Mouse (Mus musculus): ENCODE data around the gene 2310061I04Rik. TPM values are rescaled to one million over a fixed set of nuclear protein-coding genes. Genes with fewer than 3 reads are reported as not detected.

2310061I04Rik gene
- total RNA-seq, 2 experiments from 2014 or later = 47.0 to 49.4 TPM

DNA sequence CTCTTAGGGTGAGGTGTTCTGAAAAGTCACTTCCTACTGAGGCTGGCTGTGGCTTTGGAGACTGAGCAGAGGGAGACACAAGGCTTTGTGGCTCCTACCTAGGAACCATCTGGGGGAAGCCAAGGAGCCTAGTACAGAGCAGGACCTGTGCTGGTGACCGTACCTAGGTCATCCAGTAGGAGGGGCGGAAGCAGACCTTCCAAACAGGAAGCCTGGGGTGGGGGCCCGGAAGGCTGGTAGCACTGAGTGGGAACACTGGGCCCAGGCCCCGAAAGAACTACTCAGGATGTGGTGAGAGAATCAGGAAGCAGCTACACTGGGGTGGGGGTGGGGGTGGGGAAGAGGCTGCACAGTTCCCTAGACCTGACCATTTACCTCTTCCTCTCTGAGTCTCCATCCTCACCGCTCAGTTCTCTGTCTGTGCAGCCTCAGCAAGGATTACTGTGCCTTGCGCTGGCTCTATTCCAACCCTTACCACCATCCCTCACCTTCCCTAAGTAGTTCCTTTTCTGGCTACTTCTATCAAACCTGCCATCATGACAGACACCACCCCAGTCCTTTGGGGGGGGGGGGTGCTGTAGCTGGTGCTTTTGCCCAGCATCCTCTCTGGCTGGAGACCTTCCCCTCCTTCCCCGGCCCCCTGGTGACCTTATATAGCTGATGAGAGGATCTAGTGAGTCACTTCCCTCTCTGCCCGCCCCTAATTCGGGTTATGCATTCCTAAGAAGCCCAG, 26.9 kb downstream of the 2310061I04Rik start:
- peak; percentile 70 to 81 for DNase-seq

DNA sequence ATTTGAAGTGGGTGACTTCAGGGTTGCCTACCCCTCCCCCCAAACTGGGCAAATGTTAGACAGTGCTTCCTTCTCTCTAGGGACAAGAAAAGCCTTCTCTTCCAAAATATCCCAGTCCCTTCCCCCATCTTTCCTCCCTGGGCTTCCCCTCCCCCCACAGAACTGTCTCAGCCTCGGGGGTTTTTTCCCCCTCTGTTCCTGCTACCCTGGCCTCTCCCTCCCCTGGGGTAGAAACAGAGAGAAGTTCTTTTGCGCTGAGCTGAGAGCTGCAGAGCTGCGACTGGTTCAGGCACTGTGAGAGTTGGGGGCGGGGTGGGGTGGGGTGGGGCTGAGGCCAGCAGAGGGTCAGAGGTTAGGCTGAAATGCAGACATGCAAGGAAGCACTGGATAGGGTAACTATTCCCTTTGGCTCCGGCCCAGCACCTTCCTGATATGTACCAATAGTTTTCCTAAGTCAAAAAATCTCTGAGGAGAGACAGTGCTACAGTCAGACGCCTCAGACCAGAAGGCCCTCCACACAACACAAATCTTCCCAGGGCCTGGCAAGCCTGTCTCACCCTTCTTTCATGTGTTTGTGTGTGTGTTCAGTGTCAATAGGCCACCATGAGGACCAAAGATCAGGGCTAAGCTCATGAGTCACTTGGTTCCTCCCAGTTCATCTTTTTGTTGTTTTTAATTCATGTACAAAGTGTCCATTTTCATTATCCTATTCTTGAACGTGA, 27.7 kb downstream of the 2310061I04Rik start:
- peak; percentile 53 to 71 for DNase-seq

GRCm38 (mm10) chr17:35868961-35869345, 28.3 kb downstream of the 2310061I04Rik start:
- no peak for DNase-seq

- DNase-seq = peak; percentile 38 to 66
These were observed 28.9 kb downstream of the 2310061I04Rik start for GRCm38 (mm10) chr17:35868165-35868820.

DNA sequence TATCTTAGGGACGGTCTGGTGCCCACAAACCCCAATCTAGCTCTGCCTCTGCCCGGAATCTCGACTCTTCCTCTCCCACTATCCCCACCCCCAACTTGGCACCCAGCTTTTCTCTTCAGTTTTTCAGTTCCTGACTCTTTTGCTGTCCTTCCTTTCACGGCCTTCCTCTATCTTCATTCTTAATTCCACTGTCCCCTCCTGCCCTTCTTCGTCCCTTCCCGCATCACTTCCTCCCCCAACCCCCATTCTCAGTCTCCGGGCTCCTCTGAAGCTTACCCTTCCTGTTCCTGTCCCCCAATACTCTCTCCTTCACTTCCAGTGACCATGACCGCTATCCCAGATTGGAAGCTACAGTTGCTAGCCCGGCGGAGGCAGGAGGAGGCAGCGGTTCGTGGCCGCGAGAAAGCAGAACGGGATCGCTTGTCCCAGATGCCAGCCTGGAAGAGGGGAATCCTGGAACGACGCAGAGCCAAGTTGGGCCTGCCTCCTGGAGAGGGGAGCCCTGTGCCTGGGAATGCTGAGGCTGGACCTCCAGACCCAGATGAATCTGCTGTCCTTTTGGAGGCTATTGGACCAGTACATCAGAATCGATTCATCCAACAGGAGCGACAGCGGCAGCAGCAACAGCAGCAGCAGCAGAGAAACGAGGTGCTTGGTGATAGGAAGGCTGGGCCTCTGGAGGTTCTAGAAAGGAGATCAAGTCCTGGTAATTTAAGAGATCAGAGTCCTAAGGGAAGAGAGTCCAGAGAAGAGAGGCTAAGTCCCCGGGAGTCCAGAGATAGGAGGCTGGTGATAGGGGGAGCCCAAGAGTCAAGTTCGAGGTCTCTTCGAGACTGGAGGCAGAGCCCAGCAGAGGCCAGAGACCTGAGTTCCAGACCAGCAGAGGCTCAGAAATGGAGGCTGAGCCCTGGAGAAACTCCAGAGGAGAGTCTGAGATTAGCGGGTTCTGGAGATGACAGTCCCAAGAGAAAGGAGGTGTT, 30.0 kb downstream of the 2310061I04Rik start:
- peak; percentile 59 to 75 for DNase-seq

- peak; percentile 80 to 87 for DNase-seq
These were observed 30.9 kb downstream of the 2310061I04Rik start for GRCm38 (mm10) chr17:35866281-35866831.

- DNase-seq = peak; percentile 75 to 85
These were observed 31.6 kb downstream of the 2310061I04Rik start, which contains the start of gene Ppp1r18 for GRCm38 (mm10) chr17:35865481-35866280. Gene Ppp1r18, plus strand, starts transcription at chr17:35865593.

GRCm38 (mm10) chr17:35864832-35865353, 32.3 kb downstream of the 2310061I04Rik start:
- DNase-seq = no peak

GRCm38 (mm10) chr17:35861198-35861857, 35.9 kb downstream of the 2310061I04Rik start, which contains the start of gene Nrm:
Gene Nrm, plus strand, starts transcription at chr17:35861318.
- DNase-seq = peak; percentile 93 to 96

- DNase-seq = no peak
These were observed 36.4 kb downstream of the 2310061I04Rik start for GRCm38 (mm10) chr17:35860831-35861197.

DNA sequence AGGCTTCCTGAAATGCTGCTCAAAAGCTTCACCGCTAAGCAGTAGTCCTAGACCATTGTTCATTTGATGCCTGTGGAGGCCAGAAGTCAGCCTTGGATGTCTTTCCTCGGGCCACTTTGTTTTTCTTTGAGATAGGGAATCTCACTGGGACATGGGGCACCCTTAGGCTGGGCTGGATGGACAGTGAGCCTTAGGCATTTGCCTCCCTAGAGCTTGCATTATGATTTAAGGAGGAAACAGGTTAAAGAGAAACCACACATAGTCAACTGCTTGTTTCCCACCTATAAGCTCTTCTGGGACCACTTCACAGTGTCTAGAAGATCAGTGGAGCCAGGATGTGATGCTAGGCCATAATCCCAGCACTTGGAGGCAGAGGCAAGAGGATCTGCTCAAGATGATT, 37.4 kb downstream of the 2310061I04Rik start:
- no peak for DNase-seq

GRCm38 (mm10) chr17:35859371-35859770, 37.9 kb downstream of the 2310061I04Rik start:
- DNase-seq = no peak

DNA sequence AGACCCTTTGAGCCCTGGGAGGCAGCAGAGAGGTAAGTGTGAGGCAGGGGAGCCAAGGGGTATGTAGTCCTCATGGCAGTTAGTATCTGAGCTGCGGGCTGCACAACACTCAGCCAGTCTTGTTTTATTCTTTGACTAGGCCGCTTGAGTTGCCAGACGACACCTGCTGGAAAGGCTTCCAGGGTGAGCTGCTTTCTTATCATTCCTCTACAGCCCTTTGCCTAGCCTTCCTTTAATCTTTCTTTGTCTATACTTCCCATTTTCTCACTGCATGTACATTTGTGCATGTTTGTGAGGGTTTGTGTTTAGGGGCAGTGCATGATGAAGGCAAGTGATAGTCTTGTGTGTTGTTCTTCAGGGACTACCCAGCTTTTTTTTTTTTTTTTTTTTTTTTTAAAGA, 46.3 kb downstream of the 2310061I04Rik start:
- no peak for DNase-seq

GRCm38 (mm10) chr17:35848112-35848511, 49.1 kb downstream of the 2310061I04Rik start:
- peak in 1 of 2 experiments; percentile 50 for DNase-seq

- DNase-seq = no peak
These were observed 53.7 kb downstream of the 2310061I04Rik start for GRCm38 (mm10) chr17:35843514-35843913.
